Mouse (Mus musculus): ENCODE results near the gene Hist1h3i.
"Not testable (repeated sequence)": the region's sequence is repeated elsewhere in the genome, so short reads cannot be mapped to it uniquely, and the experiment has no call there.

The Hist1h3i gene

DNA sequence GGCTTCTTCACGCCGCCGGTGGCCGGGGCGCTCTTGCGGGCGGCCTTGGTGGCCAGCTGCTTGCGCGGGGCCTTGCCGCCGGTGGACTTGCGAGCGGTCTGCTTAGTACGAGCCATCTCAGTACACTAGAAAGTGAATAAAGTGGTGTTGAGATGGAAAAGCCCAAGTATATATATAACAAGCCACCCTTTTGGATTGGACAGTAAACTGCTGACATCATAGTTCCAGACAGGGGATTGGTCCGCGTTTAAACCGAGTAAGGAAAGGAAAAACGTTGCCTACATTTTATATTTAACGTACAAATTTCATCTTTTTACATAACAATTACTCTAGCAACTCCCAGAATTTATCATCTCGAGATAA lies at the start of gene Hist1h3i:
Hist1h3i (minus strand) TSS at position 116 of the 363 bp plus-strand sequence.
- peak; percentile 68 to 71 for DNase-seq (ENCODE audit: low spot score in 2 of 2)

- DNase-seq (ENCODE audit: low spot score in 2 of 2), result peak; percentile 40 to 45
Measured at GRCm38 (mm10) chr13:21831418-21832394, 48.5 kb upstream of the Hist1h3i start, which contains the start of gene Hist1h4n. Gene Hist1h4n (minus strand): TSS chr13:21832196.

GRCm38 (mm10) chr13:21830344-21830743 lies 47.2 kb upstream of the Hist1h3i start:
- DNase-seq (ENCODE audit: low spot score in 2 of 2), result peak; percentile 29 to 33

- no peak for DNase-seq (ENCODE audit: low spot score in 2 of 2)
Measured at GRCm38 (mm10) chr13:21828511-21828910, 45.3 kb upstream of the Hist1h3i start.

DNA sequence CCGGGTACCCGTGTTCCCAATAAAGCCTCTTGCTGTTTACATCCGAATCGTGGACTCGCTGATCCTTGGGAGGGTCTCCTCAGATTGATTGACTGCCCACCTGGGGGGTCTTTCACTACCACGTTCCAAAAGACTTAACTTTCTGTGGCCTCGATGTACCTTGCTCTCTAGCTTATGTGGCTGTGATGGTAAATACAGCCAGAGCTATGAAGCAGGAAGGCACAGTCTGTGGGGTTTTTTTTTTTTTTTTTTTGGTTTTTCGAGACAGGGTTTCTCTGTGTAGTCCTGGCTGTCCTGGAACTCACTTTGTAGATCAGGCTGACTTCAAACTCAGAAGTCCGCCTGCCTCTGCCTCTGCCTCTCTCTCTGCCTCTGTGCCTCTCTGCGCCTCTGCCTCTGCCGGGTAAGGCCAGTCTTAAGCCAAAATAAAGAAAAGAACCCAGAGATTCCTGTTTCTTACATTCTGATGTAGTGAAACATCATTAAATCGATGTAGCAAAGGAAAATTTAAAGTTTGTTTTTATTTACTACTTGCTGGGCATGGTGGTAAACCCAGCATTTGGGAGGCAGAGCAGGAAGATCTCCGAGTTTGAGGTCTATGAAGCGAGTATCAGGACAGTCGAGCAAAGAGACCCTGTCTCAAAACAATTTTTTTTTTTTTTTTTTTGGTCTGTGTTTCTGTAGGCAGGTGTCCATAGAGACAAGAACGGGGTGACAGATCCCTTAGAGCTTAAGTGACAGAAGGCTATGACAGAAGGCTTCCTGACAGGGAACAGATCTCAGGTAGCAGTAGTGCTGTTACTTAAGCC lies 37.1 kb upstream of the Hist1h3i start:
- not testable (repeated sequence) for DNase-seq (ENCODE audit: low spot score in 2 of 2)

- peak in 1 of 2 experiments; percentile 23 for DNase-seq (ENCODE audit: low spot score in 2 of 2)
Measured at GRCm38 (mm10) chr13:21812092-21812491, 28.9 kb upstream of the Hist1h3i start.

DNA sequence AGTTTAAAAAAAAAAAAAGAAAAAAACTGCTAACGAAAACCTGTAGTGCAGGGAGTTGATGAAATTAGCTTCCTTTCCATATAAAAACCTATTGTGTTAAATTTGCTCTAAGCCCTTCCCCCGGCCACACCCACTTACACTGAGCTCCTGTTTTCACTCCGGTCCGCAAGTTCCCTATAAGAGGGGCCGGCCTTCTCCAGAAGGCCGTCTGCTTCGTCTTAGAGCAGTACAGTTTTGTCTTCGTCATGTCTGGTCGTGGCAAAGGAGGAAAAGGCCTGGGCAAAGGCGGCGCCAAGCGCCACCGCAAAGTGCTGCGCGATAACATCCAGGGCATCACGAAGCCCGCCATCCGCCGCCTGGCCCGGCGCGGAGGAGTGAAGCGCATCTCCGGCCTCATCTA lies 28.4 kb upstream of the Hist1h3i start, which contains the start of gene Hist1h4m:
Hist1h4m (plus strand) TSS at position 208 of the 400 bp plus-strand sequence.
- DNase-seq (ENCODE audit: low spot score in 2 of 2), result peak; percentile 54 to 58

GRCm38 (mm10) chr13:21811074-21811473 lies 27.9 kb upstream of the Hist1h3i start:
- not testable (repeated sequence) for DNase-seq (ENCODE audit: low spot score in 2 of 2)

- DNase-seq (ENCODE audit: low spot score in 2 of 2), result not testable (repeated sequence)
Measured at GRCm38 (mm10) chr13:21810073-21810472, 26.9 kb upstream of the Hist1h3i start, which contains the start of the genes Hist1h2bq and Hist1h2ao. Gene Hist1h2bq (minus strand): TSS chr13:21810197. Gene Hist1h2ao (plus strand): TSS chr13:21810465.

GRCm38 (mm10) chr13:21803058-21803457 lies 19.9 kb upstream of the Hist1h3i start:
- not testable (repeated sequence) for DNase-seq (ENCODE audit: low spot score in 2 of 2)

- DNase-seq (ENCODE audit: low spot score in 2 of 2), result not testable (repeated sequence)
Measured at GRCm38 (mm10) chr13:21797163-21797562, 14.0 kb upstream of the Hist1h3i start.

GRCm38 (mm10) chr13:21795584-21795983 lies 12.4 kb upstream of the Hist1h3i start:
- no peak for DNase-seq (ENCODE audit: low spot score in 2 of 2)

DNA sequence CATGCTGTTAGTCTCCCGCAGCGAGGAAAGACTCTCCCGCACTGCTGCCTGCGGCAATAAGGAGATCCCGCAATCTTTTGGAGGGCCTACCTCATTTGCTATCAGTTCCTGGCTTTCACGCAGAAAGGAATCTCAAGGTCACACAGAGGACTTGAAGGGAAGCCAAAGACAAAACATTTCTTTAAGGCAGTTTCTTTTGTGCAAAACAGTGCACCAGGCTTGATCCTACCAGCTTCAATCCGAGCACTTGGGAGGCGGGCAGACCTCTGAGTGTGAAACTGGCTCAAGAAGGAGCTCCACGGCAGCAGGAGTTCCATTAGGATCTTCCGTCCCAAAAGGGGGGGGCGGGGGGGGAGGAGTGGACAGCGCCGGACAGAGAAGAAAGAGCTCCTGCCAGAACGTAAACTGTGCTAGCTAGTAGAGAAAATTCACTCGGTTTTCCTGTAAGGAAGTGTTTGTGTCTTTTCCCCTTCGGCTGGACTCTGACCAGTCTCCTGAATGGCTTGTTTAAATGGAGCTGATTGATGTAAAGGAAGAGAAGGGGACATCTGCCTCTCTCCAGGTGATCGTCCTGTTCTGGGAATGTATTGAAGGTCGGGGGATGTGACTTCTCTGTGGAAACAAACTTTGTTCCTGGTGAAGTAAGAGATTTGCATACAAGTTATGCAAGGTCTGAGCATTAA lies 7.6 kb upstream of the Hist1h3i start:
- DNase-seq (ENCODE audit: low spot score in 2 of 2), result peak in 1 of 2 experiments; percentile 12

DNA sequence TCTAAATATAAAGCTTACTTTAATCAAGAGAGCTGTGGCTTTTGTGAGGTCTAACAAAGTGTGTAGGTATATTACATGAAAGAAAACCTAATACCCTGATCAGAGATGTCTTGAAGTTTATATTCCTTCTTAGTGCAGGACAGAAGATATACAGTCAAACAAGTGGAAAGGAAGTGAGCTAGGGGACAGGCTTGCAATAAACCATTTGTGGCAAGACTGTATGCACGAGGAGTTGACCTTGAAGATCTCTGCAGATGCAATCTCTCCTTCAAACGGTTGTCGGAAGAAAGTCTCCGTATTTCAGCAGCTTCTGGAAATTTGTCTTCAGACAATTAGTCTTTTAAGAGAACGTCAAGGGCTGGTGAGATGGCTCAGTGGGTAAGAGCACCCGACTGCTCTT lies 6.8 kb upstream of the Hist1h3i start:
- peak in 1 of 2 experiments; percentile 3 for DNase-seq (ENCODE audit: low spot score in 2 of 2)

DNA sequence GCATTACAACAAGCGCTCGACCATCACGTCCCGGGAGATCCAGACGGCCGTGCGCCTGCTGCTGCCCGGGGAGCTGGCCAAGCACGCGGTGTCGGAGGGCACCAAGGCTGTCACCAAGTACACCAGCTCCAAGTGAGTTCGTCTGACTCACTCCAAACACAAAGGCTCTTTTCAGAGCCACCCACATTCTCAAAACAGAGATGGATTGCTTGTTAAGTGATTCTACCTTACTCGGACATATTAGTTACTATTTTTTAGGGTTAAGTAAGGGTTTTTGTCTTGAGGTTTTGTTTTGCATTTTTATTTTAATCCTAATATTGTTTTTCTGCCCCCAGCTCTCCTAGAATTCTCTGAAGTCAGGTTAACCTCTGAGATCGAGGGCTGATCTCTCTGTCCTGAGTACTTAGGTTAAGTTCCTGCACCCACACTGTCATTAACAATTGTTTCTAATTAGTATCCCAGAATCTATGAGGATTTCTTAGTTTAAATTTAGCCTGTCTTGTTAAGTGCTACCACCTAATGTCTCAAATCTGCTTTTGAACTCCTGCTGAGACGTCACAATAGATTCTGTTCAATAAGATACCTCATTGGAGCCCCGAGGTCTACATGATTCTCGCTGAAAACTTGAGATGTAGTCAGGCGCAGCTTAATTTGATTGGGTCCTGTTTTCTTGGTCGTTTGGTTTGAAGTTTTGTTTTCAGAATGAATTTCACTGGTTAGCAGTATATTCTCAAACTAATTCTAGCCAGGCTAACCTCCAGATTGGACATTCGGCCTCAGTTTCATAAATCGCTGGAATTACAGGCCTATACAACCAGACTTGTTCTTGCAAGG lies 4.8 kb upstream of the Hist1h3i start:
- DNase-seq (ENCODE audit: low spot score in 2 of 2), result peak; percentile 26 to 32

GRCm38 (mm10) chr13:21786899-21787629 lies 3.9 kb upstream of the Hist1h3i start, which contains the start of the genes Hist1h2an and Hist1h2bp:
Gene Hist1h2an (minus strand): TSS chr13:21787218.
Gene Hist1h2bp (plus strand): TSS chr13:21787461.
- peak; percentile 84 to 88 for DNase-seq (ENCODE audit: low spot score in 2 of 2)

GRCm38 (mm10) chr13:21786189-21786898 lies 3.2 kb upstream of the Hist1h3i start:
- peak in 1 of 2 experiments; percentile 41 for DNase-seq (ENCODE audit: low spot score in 2 of 2)

DNA sequence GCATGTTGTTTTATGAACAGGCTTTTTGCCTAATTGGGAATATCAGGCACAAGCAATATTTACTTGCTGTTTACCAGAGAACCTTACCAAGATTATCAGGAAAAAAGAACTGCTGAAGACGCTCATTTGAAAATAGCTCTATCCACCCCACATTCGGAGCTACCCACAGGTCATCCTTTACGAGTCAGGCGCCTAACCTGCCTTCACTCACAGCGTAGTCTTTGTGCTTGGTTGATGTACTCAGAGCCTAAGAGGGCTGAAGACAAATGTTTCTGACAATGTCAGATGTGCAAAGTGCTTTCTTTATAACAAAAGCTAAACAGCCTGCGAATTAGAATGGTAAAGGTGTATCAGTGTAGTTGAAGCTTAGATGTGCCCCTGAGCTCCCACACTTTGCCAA lies 1.1 kb upstream of the Hist1h3i start:
- peak in 1 of 2 experiments; percentile 30 for DNase-seq (ENCODE audit: low spot score in 2 of 2)

GRCm38 (mm10) chr13:21783734-21784161 lies 578 bp upstream of the Hist1h3i start:
- DNase-seq (ENCODE audit: low spot score in 2 of 2), result peak; percentile 62 to 69

All from spleen, postnatal 10 days (tissue).